Mouse (Mus musculus): ENCODE measurements around the gene Ankrd11. TPM values are rescaled to one million over a fixed set of nuclear protein-coding genes. Genes with fewer than 3 reads are reported as not detected.

Ankrd11 gene
- total RNA-seq, 1 experiment from 2014 or later = 90.6 TPM

GRCm38 (mm10) chr8:123004033-123004922 is 37.8 kb downstream of the Ankrd11 start:
- DNase-seq = no peak

DNA sequence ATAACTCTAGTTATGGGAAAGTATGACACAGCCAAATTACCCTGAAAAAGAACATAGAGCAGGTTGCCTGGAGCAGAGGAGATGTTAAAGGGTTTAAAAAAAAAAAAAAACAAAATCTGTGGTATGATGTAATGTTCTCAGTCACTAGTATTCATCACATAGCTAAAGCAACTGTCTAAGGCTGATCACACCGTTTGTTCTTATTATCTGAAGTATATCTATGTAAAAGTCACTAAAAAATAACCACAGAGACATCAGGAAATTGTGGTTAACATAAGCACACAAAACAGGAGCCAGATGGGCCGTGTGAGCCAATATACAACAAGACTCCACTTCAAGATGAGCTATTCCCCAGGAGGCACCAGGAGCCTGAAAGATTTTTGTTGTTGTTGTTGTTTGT is 41.8 kb downstream of the Ankrd11 start:
- no peak for DNase-seq

GRCm38 (mm10) chr8:122997963-122998362 is 44.1 kb downstream of the Ankrd11 start:
- no peak for DNase-seq

GRCm38 (mm10) chr8:122993740-122994139 is 48.3 kb downstream of the Ankrd11 start:
- no peak for DNase-seq

DNA sequence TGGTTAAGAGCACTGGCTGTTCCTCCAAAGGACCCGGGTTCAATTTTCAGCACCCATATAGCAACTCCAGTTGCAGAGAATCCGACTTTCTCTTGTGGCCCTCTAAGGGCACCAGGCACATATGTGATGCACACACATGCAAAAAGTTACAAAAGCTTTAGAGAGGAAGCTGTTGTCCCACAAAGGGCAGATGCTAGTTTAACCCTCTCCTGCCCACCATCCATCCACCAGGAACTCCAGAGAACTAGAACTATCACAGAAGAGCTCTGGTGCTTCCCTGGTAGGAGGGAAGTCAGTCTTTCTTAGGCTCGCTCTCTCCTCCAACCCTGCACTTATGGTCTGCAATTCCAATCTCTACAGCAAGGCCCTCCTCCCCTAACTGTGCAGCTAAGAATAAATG is 49.0 kb downstream of the Ankrd11 start:
- no peak for DNase-seq

- DNase-seq = no peak
Measured at GRCm38 (mm10) chr8:122992296-122992695, 49.8 kb downstream of the Ankrd11 start.

DNA sequence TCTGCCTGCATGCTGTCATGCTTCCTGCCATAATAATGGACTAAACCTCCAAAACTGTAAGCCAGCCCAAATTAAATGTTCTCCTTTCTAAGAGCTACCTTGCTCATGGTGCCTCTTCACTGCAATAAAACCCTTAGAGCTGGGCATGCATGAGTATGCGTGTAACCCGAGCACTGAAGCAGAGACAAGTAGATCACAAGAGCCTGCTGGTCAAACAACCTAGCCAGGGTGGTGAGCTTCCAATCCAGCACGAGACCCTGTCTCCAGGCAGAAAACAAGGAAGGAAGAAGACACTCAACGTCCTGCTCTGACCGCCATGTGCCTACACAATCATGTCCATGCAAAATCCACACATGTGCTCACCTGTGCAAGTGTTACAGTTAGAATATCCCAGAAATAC is 50.7 kb downstream of the Ankrd11 start:
- no peak for DNase-seq

DNA sequence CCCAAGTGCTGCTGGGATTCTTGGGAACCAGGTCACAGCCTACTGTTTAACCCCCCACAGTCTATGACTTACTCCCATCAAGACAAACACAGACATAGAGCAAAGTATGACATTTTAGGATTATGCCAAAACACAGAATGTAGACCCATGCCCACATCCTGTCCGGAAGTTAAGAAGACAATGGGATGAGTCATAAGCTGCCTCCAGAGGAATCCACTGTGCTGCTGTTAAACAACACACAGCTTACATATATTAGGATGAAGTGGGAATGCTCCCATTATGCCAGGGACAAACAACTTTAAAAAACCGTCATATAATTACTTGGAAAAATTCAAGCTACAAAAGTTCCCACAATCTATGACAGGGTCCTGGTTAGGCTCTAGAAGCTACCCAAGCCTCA is 52.1 kb downstream of the Ankrd11 start:
- no peak for DNase-seq

- DNase-seq = no peak
Measured at GRCm38 (mm10) chr8:122988955-122989354, 53.1 kb downstream of the Ankrd11 start.

- DNase-seq = no peak
Measured at GRCm38 (mm10) chr8:122987255-122987654, 54.8 kb downstream of the Ankrd11 start.

- no peak for DNase-seq
Measured at GRCm38 (mm10) chr8:122986501-122987184, 55.4 kb downstream of the Ankrd11 start.

DNA sequence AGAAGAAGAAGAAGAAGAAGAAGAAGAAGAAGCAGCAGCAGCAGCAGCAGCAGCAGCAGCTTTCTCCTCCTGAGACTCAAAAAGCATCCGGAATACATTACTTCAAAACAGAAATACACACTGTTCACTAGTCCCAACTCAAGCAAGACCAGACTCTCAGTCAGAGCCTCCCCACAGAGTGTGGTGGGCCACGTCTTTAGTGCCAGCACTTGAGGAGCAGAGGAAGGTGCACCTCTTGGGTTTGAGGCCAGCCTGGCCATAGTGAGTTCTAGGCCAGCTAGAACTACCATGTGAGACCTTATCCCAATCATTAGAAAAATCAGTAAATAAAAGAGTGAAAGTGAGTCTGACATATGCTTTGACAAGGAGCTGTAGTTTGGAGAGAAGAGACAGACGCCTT is 57.9 kb downstream of the Ankrd11 start:
- DNase-seq = no peak

DNA sequence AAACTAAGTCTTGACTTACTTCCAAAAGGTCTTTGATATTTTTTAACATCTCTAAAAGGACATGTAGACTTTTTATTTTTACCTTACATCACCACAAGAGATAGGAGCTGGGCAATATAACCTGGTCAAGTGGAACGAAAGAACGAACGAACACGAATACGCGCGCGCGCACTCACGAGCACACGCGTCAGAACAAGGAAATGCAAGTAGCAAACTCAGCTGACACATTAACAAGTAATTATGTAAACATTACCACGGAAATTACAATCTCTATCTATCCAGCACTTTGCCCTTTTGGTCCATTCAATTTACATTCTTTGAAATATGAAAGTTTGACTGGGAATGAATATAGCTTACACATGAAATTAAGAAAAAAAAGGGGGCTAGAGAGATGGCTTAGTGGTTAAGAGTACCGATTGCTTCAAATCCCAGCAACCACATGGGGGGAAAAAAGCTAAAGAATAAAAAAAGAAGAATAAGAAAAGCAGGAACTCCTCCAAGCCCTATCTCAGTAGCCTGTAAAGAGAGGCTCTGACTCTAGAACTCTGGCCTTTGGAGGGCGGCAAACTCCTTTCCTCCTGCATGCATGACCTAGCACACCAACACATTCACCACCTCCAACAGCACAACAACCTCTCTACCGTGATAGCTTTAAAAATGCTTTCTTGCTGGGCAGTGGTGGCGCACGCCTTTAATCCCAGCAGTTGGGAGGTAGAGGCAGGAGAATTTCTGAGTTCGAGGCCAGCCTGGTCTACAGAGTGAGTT is 58.7 kb downstream of the Ankrd11 start:
- no peak for DNase-seq

DNA sequence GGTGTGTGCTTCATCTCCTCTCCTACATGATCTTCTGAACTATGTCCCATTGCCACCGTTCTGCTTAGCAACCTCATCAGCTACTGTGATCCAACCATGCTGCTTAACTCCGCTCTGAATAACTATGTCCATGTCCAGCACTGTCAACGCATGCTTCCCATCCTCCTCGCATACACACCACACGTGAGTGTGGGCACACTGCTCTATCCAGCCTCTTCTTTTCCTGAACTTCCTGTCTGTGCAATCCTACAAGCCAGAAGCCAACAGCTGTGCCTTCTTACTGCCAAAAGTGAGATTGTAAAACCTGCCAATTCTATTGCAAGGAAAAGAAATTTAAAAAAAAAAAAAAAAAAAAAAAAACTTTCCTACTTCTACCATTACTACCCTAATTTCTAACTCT is 60.4 kb downstream of the Ankrd11 start:
- DNase-seq = no peak

GRCm38 (mm10) chr8:122979865-122980509 is 62.1 kb downstream of the Ankrd11 start:
- no peak for DNase-seq

GRCm38 (mm10) chr8:122979424-122979823 is 62.7 kb downstream of the Ankrd11 start:
- DNase-seq = no peak

- no peak for DNase-seq
Measured at GRCm38 (mm10) chr8:122976046-122976445, 66.0 kb downstream of the Ankrd11 start.

GRCm38 (mm10) chr8:122969964-122970620 is 72.0 kb downstream of the Ankrd11 start:
- DNase-seq = no peak

DNA sequence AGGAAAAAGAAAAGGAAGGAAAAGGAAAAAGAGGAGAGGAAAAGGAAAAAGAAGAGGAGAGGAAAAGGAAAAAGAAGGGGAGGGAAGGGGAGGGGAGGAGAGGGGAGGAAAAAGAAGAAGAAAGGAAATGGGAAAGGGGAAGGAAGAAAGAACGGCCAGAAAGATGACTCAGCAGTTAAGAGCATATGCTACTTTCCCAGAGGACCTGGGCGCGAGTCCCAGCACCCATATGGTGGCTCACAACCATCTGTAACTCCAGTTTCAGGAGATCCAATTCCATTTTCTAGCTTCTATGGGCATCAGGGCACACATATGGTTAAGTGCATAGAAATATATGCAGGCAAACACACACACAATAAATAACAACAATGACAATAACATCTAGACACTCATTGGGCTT is 73.9 kb downstream of the Ankrd11 start:
- no peak for DNase-seq

GRCm38 (mm10) chr8:122966638-122967037 is 75.4 kb downstream of the Ankrd11 start:
- no peak for DNase-seq

GRCm38 (mm10) chr8:122962046-122962445 is 80.0 kb downstream of the Ankrd11 start:
- no peak for DNase-seq

- no peak for DNase-seq
Measured at GRCm38 (mm10) chr8:122961458-122961857, 80.6 kb downstream of the Ankrd11 start.
